Mouse (Mus musculus): ENCODE results near the gene Wdr59. TPM values are rescaled to one million over a fixed set of nuclear protein-coding genes. Genes with fewer than 3 reads are reported as not detected.
A peak's percentile ranks its signal among the peaks of the same experiment; 100 is the strongest.

Wdr59 gene
- total and polyA plus RNA-seq, 2 experiments: 4.8 to 5.3 TPM

- DNase-seq (ENCODE audit: extremely low read depth, low read depth, low spot score): no peak
- 0 out of 2 replicates have a peak overlapping the region, but pooled peaks have one; percentile 3 for H3K27ac ChIP-seq (replicated peaks; ENCODE audit: insufficient read depth, low read depth, low read length)
- no peak overlapping the region for H3K4me3 ChIP-seq (ENCODE audit: insufficient read depth, low read depth, low read length)
- 78% methylated on average over 7 of the region's 7 CpGs for WGBS
- H3K9ac ChIP-seq (ENCODE audit: low read depth, low read length): no peak overlapping the region
- H3K36me3 ChIP-seq (ENCODE audit: control insufficient read depth, insufficient read depth, low read length): peaks cover 8% of the 10 kb centered on the region
- no peaks in the 10 kb centered on the region for H3K4me1 ChIP-seq (ENCODE audit: control insufficient read depth, insufficient read depth, low read length)
- TF ChIP-seq CTCF (IDR thresholded peaks at IDR 0.05; ENCODE audit: low read depth, low read length) (no peak), POLR2A (IDR thresholded peaks at IDR 0.05; ENCODE audit: extremely low read depth, insufficient read depth, low read length) (no peak)
- no peaks in the 10 kb centered on the region for H3K27me3 ChIP-seq (ENCODE audit: control insufficient read depth, insufficient read depth, low read length)
- H3K79me2 ChIP-seq (ENCODE audit: control insufficient read depth, insufficient read depth, low read length): no peaks in the 10 kb centered on the region
Observed at GRCm38 (mm10) chr8:111496326-111496725, 25.6 kb downstream of the Wdr59 start.

GRCm38 (mm10) chr8:111493176-111493575, 28.7 kb downstream of the Wdr59 start:
- TF ChIP-seq CTCF (IDR thresholded peaks at IDR 0.05; ENCODE audit: low read depth, low read length) (no peak), POLR2A (IDR thresholded peaks at IDR 0.05; ENCODE audit: extremely low read depth, insufficient read depth, low read length) (no peak)
- H3K4me1 ChIP-seq (ENCODE audit: control insufficient read depth, insufficient read depth, low read length): no peaks in the 10 kb centered on the region
- no peaks in the 10 kb centered on the region for H3K79me2 ChIP-seq (ENCODE audit: control insufficient read depth, insufficient read depth, low read length)
- H3K4me3 ChIP-seq (ENCODE audit: insufficient read depth, low read depth, low read length): no peak overlapping the region
- H3K27me3 ChIP-seq (ENCODE audit: control insufficient read depth, insufficient read depth, low read length): no peaks in the 10 kb centered on the region
- no peak for DNase-seq (ENCODE audit: extremely low read depth, low read depth, low spot score)
- WGBS: 67% methylated on average over 3 of the region's 3 CpGs
- no peak overlapping the region for H3K9ac ChIP-seq (ENCODE audit: low read depth, low read length)
- H3K36me3 ChIP-seq (ENCODE audit: control insufficient read depth, insufficient read depth, low read length): peaks cover 6% of the 10 kb centered on the region; the same call in 1 of the 2 replicates
- no peak overlapping the region for H3K27ac ChIP-seq (replicated peaks; ENCODE audit: insufficient read depth, low read depth, low read length)

GRCm38 (mm10) chr8:111492508-111492907, 29.4 kb downstream of the Wdr59 start:
- H3K27ac ChIP-seq (replicated peaks; ENCODE audit: insufficient read depth, low read depth, low read length): no peak overlapping the region
- H3K4me1 ChIP-seq (ENCODE audit: control insufficient read depth, insufficient read depth, low read length): no peaks in the 10 kb centered on the region
- no peak overlapping the region for H3K9ac ChIP-seq (ENCODE audit: low read depth, low read length)
- no peak for DNase-seq (ENCODE audit: extremely low read depth, low read depth, low spot score)
- H3K27me3 ChIP-seq (ENCODE audit: control insufficient read depth, insufficient read depth, low read length): no peaks in the 10 kb centered on the region
- TF ChIP-seq CTCF (IDR thresholded peaks at IDR 0.05; ENCODE audit: low read depth, low read length) (no peak), POLR2A (IDR thresholded peaks at IDR 0.05; ENCODE audit: extremely low read depth, insufficient read depth, low read length) (no peak)
- peaks cover 6% of the 10 kb centered on the region; the same call in 1 of the 2 replicates for H3K36me3 ChIP-seq (ENCODE audit: control insufficient read depth, insufficient read depth, low read length)
- H3K79me2 ChIP-seq (ENCODE audit: control insufficient read depth, insufficient read depth, low read length): no peaks in the 10 kb centered on the region
- H3K4me3 ChIP-seq (ENCODE audit: insufficient read depth, low read depth, low read length): no peak overlapping the region
- WGBS: 92% methylated on average over 9 of the region's 9 CpGs

GRCm38 (mm10) chr8:111491191-111491590, 30.7 kb downstream of the Wdr59 start:
- TF ChIP-seq POLR2A (IDR thresholded peaks at IDR 0.05; ENCODE audit: extremely low read depth, insufficient read depth, low read length) (no peak), CTCF (IDR thresholded peaks at IDR 0.05; ENCODE audit: low read depth, low read length) (no peak)

GRCm38 (mm10) chr8:111490034-111490591, 31.8 kb downstream of the Wdr59 start:
- Histone ChIP-seq H3K27me3 (ENCODE audit: control insufficient read depth, insufficient read depth, low read length) (no peaks in the 10 kb centered on the region), H3K36me3 (ENCODE audit: control insufficient read depth, insufficient read depth, low read length) (peaks cover 13% of the 10 kb centered on the region; the same call in 1 of the 2 replicates), H3K27ac (replicated peaks; ENCODE audit: insufficient read depth, low read depth, low read length) (no peak overlapping the region), H3K79me2 (ENCODE audit: control insufficient read depth, insufficient read depth, low read length) (no peaks in the 10 kb centered on the region), H3K9ac (ENCODE audit: low read depth, low read length) (no peak overlapping the region), H3K4me3 (ENCODE audit: insufficient read depth, low read depth, low read length) (no peak overlapping the region), H3K4me1 (ENCODE audit: control insufficient read depth, insufficient read depth, low read length) (no peaks in the 10 kb centered on the region)
- TF ChIP-seq CTCF (IDR thresholded peaks at IDR 0.05; ENCODE audit: low read depth, low read length) (no peak), POLR2A (IDR thresholded peaks at IDR 0.05; ENCODE audit: extremely low read depth, insufficient read depth, low read length) (no peak)
- 92% methylated on average over 10 of the region's 10 CpGs for WGBS
- no peak for DNase-seq (ENCODE audit: extremely low read depth, low read depth, low spot score)

More at GRCm38 (mm10) chr8:111491191-111491590, 30.7 kb downstream of the Wdr59 start:
- Histone ChIP-seq H3K4me3 (ENCODE audit: insufficient read depth, low read depth, low read length) (no peak overlapping the region), H3K36me3 (ENCODE audit: control insufficient read depth, insufficient read depth, low read length) (peaks cover 10% of the 10 kb centered on the region; the same call in 1 of the 2 replicates), H3K27me3 (ENCODE audit: control insufficient read depth, insufficient read depth, low read length) (no peaks in the 10 kb centered on the region), H3K79me2 (ENCODE audit: control insufficient read depth, insufficient read depth, low read length) (no peaks in the 10 kb centered on the region), H3K9ac (ENCODE audit: low read depth, low read length) (no peak overlapping the region), H3K27ac (replicated peaks; ENCODE audit: insufficient read depth, low read depth, low read length) (peak overlapping the region; percentile 79), H3K4me1 (ENCODE audit: control insufficient read depth, insufficient read depth, low read length) (no peaks in the 10 kb centered on the region)
- peak; percentile 35 for DNase-seq (ENCODE audit: extremely low read depth, low read depth, low spot score)
- WGBS: 30% methylated on average over 7 of the region's 7 CpGs

- Histone ChIP-seq H3K27ac (replicated peaks; ENCODE audit: insufficient read depth, low read depth, low read length) (no peak overlapping the region), H3K4me3 (ENCODE audit: insufficient read depth, low read depth, low read length) (no peak overlapping the region), H3K4me1 (ENCODE audit: control insufficient read depth, insufficient read depth, low read length) (no peaks in the 10 kb centered on the region), H3K36me3 (ENCODE audit: control insufficient read depth, insufficient read depth, low read length) (peaks cover 44% of the 10 kb centered on the region), H3K79me2 (ENCODE audit: control insufficient read depth, insufficient read depth, low read length) (no peaks in the 10 kb centered on the region), H3K27me3 (ENCODE audit: control insufficient read depth, insufficient read depth, low read length) (no peaks in the 10 kb centered on the region), H3K9ac (ENCODE audit: low read depth, low read length) (no peak overlapping the region)
- TF ChIP-seq CTCF (IDR thresholded peaks at IDR 0.05; ENCODE audit: low read depth, low read length) (no peak), POLR2A (IDR thresholded peaks at IDR 0.05; ENCODE audit: extremely low read depth, insufficient read depth, low read length) (no peak)
- no peak for DNase-seq (ENCODE audit: extremely low read depth, low read depth, low spot score)
- whole genome bisulfite sequencing: 99% methylated on average over 8 of the region's 8 CpGs
Observed at GRCm38 (mm10) chr8:111480691-111481090, 41.2 kb downstream of the Wdr59 start.

Data from liver, adult 2 months (tissue).